Mouse (Mus musculus) midbrain, embryonic 13.5 days (tissue): ENCODE results near the gene Dnase2b. TPM values are rescaled to one million over a fixed set of nuclear protein-coding genes. Genes with fewer than 3 reads are reported as not detected.

Source experiments
- ATAC-seq: fragments of 200-750 bp; cut with Nextera tagmentation; 2 replicates; pipeline ENCODE4 v1.8.0; 2017; ENCODE audit warnings: mild to moderate bottlenecking, moderate TSS enrichment, moderate library complexity
- H3K27ac ChIP-seq: fragments of 300-500 bp; sonication (generic); 2 replicates; pipeline ENCODE4 v1.5.1; 2015; ENCODE audit warnings: inconsistent platforms, mild to moderate bottlenecking, moderate library complexity
- H3K27me3 ChIP-seq: fragments of 300-500 bp; sonication (generic); 2 replicates; pipeline ENCODE4 v1.6.1; 2015; ENCODE audit warnings: mild to moderate bottlenecking, inconsistent platforms
- H3K36me3 ChIP-seq: fragments of 300-500 bp; sonication (generic); 2 replicates; pipeline ENCODE4 v1.6.1; 2015; ENCODE audit warnings: mild to moderate bottlenecking, inconsistent platforms
- H3K4me1 ChIP-seq: fragments of 300-500 bp; sonication (generic); replicated peaks from 2 replicates; pipeline ENCODE4 v1.6.1; 2015; ENCODE audit warnings: inconsistent platforms
- H3K4me2 ChIP-seq: fragments of 300-500 bp; sonication (generic); replicated peaks from 2 replicates; pipeline ENCODE4 v1.6.1; 2015; ENCODE audit warnings: moderate library complexity, mild to moderate bottlenecking, inconsistent platforms
- H3K4me3 ChIP-seq: fragments of 300-500 bp; sonication (generic); replicated peaks from 2 replicates; pipeline ENCODE4 v1.5.1; 2015; ENCODE audit warnings: mild to moderate bottlenecking, inconsistent platforms
- H3K9ac ChIP-seq: fragments of 300-500 bp; sonication (generic); replicated peaks from 2 replicates; pipeline ENCODE4 v1.6.1; 2015; ENCODE audit warnings: mild to moderate bottlenecking, inconsistent platforms
- H3K9me3 ChIP-seq: fragments of 300-500 bp; sonication (generic); 2 replicates; pipeline ENCODE4 v1.6.1; 2016; ENCODE audit warnings: mild to moderate bottlenecking, inconsistent platforms
- WGBS: fragments of 180-500 bp; shearing (Covaris S2); methylation state at CpG from one replicate; pipeline ENCODE4 v1.1.7; 2015; 5-methylcytosine and 5-hydroxymethylcytosine counted together
- polyA plus RNA-seq: library from polyadenylated mRNA; unstranded; fragments of >200 nt; fragmentation: Nextera tagmentation; extraction: Ambion mirVana; gene quantifications from 2 replicates; pipeline ENCODE4 v1.2.1, GENCODE M21; 2015

Dnase2b gene
- polyA plus RNA-seq, 1 experiment from 2014 or later: not detected

DNA sequence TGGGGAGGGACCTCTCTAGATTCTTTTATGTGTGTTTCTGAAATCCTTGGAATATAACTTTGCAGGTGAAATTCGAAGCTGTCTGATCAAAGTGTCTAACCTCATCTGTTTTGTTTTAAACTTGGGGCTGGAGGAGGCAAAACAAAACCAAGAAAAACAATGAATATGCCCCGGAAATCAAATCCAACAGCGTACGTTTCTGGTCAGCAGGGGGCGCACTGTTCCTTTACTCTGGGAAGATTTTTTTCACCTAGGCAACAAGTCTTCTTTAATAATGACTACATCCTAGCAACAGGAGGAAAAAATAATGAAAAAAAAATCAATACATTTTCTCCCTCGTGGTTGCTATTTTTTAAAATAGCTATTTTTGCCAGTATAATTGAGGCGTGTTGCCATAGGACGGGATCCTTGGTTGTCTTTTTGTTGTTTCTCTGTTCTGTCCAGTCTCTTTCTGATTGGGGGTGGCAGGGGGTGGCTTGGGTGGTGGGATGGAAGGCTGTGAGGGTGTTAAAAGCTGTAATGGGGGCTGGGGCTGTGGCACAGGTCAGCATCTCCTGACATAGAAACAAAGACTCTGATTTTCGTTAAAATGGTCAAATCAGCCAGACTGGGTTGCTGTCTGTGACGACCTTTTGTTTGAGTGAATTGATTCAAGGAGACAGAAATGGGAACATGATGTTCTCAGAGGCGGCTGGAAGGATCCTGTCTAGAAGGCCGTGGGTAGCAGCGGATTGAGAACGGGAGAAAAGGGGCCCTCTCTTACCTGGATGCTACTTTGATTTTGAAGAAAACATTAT is 50.9 kb downstream of the Dnase2b start:
- peak; percentile 66 for ATAC-seq
- Histone ChIP-seq H3K27me3 (no peaks in the 10 kb centered on the region), H3K4me2 (0 out of 2 replicates have a peak overlapping the region, but pooled peaks have one; percentile 1), H3K4me1 (peaks cover 5% of the 10 kb centered on the region), H3K9ac (no peak overlapping the region), H3K4me3 (no peak overlapping the region), H3K36me3 (no peaks in the 10 kb centered on the region), H3K9me3 (no peaks in the 10 kb centered on the region), H3K27ac (no peak overlapping the region)
- 25% methylated on average over 14 of the region's 14 CpGs for WGBS

DNA sequence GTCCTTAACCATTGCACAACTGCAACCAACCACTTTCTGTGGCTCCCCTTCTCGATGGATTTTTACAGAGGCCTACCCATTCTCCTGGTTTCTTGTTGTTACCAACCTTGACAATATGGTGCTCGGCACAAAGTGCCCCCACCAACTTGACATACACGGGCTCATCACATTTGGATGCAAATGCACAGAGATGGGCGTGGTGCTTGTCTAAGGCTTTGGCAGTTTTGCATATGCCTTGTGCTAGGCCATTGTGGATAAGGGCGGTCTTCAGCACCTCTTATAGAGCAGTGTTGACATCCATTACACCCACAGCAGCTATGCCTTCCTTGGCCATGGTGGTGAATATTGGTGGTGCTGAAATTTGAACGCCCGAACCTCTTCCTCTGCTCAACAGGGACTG is 52.5 kb downstream of the Dnase2b start:
- H3K4me1 ChIP-seq: peaks cover 5% of the 10 kb centered on the region
- H3K27ac ChIP-seq: no peak overlapping the region
- no peaks in the 10 kb centered on the region for H3K27me3 ChIP-seq
- no peaks in the 10 kb centered on the region for H3K9me3 ChIP-seq
- no peaks in the 10 kb centered on the region for H3K36me3 ChIP-seq
- no peak overlapping the region for H3K9ac ChIP-seq
- no peak overlapping the region for H3K4me2 ChIP-seq
- WGBS: 92% methylated on average over 7 of the region's 7 CpGs
- H3K4me3 ChIP-seq: no peak overlapping the region
- no peak for ATAC-seq

DNA sequence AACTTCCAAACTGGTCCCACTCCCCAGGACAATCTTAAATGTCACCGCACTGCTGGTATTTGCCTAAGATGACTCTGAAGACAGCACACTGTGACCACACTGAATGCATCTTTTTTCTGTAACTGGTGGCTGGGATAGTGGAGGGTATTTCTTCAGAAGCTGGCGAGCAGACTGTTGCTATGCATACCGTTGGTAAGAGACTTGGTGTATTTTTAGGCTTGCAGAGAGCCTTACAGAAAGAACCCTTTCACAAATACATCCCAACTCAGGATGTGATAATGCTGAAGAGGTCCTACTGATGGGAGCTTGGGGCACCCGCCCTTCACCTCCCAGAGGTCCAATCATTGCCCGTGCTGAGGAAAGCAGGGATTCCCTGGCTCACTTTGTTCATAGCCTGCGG is 57.9 kb downstream of the Dnase2b start:
- H3K4me2 ChIP-seq: no peak overlapping the region
- whole genome bisulfite sequencing: 90% methylated on average over 6 of the region's 6 CpGs
- no peaks in the 10 kb centered on the region for H3K4me1 ChIP-seq
- no peak for ATAC-seq
- H3K27me3 ChIP-seq: no peaks in the 10 kb centered on the region
- H3K9ac ChIP-seq: no peak overlapping the region
- H3K4me3 ChIP-seq: no peak overlapping the region
- no peaks in the 10 kb centered on the region for H3K9me3 ChIP-seq
- H3K27ac ChIP-seq: no peak overlapping the region
- no peaks in the 10 kb centered on the region for H3K36me3 ChIP-seq

DNA sequence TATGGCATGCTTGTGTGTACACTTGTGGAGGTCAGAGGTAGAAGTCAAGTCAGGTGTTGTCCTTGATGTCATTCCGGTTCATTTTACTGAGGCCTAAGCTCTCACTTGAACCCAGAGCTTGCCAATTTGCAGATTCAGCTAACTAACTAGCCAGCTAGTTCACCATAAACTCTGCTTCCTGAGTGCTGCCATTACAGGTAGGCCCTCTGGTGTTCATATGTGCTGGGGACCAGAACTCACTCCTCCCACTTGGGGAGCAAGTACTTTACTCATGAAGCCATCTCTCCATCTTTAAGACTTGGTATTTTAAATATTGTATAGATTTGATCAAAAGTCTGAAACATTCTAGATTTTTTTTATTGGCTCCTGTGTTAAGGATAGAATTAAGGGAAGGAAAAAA is 58.8 kb downstream of the Dnase2b start:
- no peaks in the 10 kb centered on the region for H3K27me3 ChIP-seq
- H3K9ac ChIP-seq: no peak overlapping the region
- H3K27ac ChIP-seq: no peak overlapping the region
- H3K4me3 ChIP-seq: no peak overlapping the region
- H3K9me3 ChIP-seq: no peaks in the 10 kb centered on the region
- ATAC-seq: no peak
- no peaks in the 10 kb centered on the region for H3K4me1 ChIP-seq
- WGBS: 82% methylated on average over 1 of the region's 1 CpGs
- no peak overlapping the region for H3K4me2 ChIP-seq
- no peaks in the 10 kb centered on the region for H3K36me3 ChIP-seq

DNA sequence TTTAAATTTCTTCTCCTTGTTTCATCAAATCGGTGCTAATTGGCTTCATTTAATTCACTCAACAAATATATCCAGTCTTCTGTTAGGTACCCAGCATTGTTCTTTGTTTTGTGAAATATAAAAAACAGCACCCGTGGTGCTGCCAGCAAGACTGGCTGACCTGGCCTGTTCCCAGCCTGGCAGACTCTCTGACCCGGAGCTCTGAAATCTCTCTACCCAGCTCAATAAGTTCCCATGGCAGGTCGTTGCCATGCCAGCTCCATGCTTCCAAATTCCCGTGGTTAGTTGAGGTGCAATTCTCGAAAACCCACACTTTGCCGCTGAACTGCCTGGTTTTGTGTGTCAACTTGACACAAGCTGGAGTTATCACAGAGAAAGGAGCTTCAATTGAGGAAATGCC is 60.6 kb downstream of the Dnase2b start:
- no peak overlapping the region for H3K9ac ChIP-seq
- WGBS: 89% methylated on average over 7 of the region's 7 CpGs
- no peak overlapping the region for H3K27ac ChIP-seq
- H3K36me3 ChIP-seq: no peaks in the 10 kb centered on the region
- H3K9me3 ChIP-seq: no peaks in the 10 kb centered on the region
- no peaks in the 10 kb centered on the region for H3K27me3 ChIP-seq
- no peaks in the 10 kb centered on the region for H3K4me1 ChIP-seq
- no peak overlapping the region for H3K4me3 ChIP-seq
- no peak overlapping the region for H3K4me2 ChIP-seq
- no peak for ATAC-seq

DNA sequence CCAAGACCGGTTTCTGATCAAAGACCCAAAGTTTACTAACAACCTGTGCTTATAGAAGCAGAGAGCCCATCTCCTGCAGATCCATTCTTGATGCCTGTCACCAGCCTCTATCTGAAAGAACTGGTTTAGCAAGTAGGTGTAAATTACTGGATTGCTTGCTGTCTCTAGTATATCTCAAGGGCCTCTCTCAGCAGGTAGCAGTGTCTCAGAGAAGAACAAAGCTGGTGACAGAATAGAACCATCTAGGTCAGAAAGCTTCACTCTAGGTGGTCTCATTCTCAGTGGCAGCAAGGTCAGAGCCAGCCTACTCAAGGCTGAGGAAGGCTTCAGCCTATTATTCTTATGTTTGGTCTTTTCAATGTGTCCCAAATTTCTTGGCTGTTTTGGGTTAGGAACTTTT is 71.8 kb downstream of the Dnase2b start:
- no peaks in the 10 kb centered on the region for H3K36me3 ChIP-seq
- no peaks in the 10 kb centered on the region for H3K27me3 ChIP-seq
- no peak for ATAC-seq
- no peaks in the 10 kb centered on the region for H3K9me3 ChIP-seq
- H3K4me2 ChIP-seq: no peak overlapping the region
- WGBS: 53% methylated on average over 1 of the region's 1 CpGs
- no peak overlapping the region for H3K27ac ChIP-seq
- no peak overlapping the region for H3K4me3 ChIP-seq
- H3K4me1 ChIP-seq: no peaks in the 10 kb centered on the region
- H3K9ac ChIP-seq: no peak overlapping the region

DNA sequence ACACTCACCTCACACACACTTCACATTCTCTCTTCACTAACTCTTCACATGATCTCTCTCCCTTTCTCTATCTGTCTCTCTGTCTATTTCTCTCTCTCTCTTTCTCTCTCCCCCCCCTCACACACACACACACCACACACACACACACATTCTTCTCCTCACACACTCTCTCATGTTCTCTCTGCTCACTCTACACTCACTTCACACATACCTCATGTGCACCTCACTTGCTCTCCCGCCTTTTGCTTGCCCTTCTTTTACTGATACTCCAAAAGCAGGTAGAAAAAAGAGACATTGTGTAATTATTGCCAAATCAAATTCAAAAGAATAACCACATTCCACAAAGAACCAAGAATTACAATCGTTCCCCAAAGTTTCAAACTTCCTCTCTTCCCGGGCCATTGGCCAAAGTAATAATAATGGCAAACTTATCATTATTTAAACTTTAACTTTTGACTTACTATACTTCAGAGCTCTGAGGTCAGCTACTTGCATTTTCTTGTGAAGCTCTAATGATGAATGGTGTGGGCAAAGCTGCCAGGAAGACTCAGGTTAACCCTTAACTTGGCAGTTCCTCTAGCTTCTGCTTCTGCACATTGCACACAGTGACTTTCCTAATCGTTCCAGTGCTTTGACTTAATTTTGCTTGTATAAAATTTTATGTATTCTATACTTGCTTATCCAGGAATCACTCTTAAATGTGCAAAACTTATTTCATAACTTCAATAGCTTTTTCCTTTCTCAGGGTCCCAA is 74.7 kb downstream of the Dnase2b start:
- no peak overlapping the region for H3K9ac ChIP-seq
- H3K4me1 ChIP-seq: no peaks in the 10 kb centered on the region
- no peaks in the 10 kb centered on the region for H3K27me3 ChIP-seq
- no peak overlapping the region for H3K27ac ChIP-seq
- WGBS: 89% methylated on average over 4 of the region's 4 CpGs
- ATAC-seq: no peak
- no peak overlapping the region for H3K4me3 ChIP-seq
- no peaks in the 10 kb centered on the region for H3K9me3 ChIP-seq
- no peaks in the 10 kb centered on the region for H3K36me3 ChIP-seq
- no peak overlapping the region for H3K4me2 ChIP-seq

DNA sequence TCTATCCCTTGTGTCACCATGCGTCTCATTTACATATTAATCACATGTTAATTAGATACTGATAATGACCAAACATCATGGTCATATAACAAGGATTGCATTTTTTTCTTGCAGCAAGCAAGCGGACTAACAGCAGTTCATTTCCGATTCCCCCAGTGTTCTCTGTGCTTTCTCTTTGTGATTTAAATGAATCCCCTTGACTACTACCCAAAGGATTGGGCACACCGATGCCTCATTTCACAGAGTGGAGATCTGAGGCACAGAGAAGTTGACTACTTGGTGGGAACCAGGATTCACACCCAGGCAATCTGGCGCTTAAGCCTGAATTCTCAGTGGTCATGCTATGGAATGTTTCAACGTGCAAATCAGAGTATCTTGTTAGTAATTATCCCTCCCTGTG is 80.4 kb downstream of the Dnase2b start:
- Histone ChIP-seq H3K4me3 (no peak overlapping the region), H3K9me3 (no peaks in the 10 kb centered on the region), H3K4me1 (no peaks in the 10 kb centered on the region), H3K9ac (no peak overlapping the region), H3K4me2 (no peak overlapping the region), H3K27me3 (no peaks in the 10 kb centered on the region), H3K36me3 (no peaks in the 10 kb centered on the region), H3K27ac (no peak overlapping the region)
- ATAC-seq: no peak
- 57% methylated on average over 6 of the region's 6 CpGs for WGBS

Other genes starting within 250 kb of the Dnase2b start
- gene Ssx2ip, start 211.0 kb downstream of the Dnase2b start, polyA plus RNA-seq: 15.5 and 16.4 TPM in 2 replicates
- gene Ctbs, start 165.8 kb downstream of the Dnase2b start, polyA plus RNA-seq: 4.2 and 4.6 TPM in 2 replicates
- 5.5 and 5.8 TPM in 2 replicates for gene Spata1, start 115.8 kb downstream of the Dnase2b start, polyA plus RNA-seq
- 606 and 609 TPM in 2 replicates for gene Gng5, start 115.8 kb downstream of the Dnase2b start, polyA plus RNA-seq
- gene Rpf1, start 94.2 kb downstream of the Dnase2b start, polyA plus RNA-seq: 52.4 and 55.6 TPM in 2 replicates
- not detected in 2 replicates for gene Uox, start 45.2 kb downstream of the Dnase2b start, polyA plus RNA-seq
- gene 4930503B20Rik, start 35.7 kb upstream of the Dnase2b start, polyA plus RNA-seq: not detected in 2 replicates
- 0.52 and 0.63 TPM in 2 replicates for gene Samd13, start 70.0 kb upstream of the Dnase2b start, polyA plus RNA-seq
- gene Prkacb, start 197.4 kb upstream of the Dnase2b start, polyA plus RNA-seq: 119 and 126 TPM in 2 replicates
- gene Ttll7, start 236.8 kb upstream of the Dnase2b start, polyA plus RNA-seq: 6.6 and 7.0 TPM in 2 replicates